Mouse (Mus musculus): Measurements from ENCODE around the gene Iqcg. TPM values are rescaled to one million over a fixed set of nuclear protein-coding genes. Genes with fewer than 3 reads are reported as not detected.
A peak's percentile ranks its signal among the peaks of the same experiment; 100 is the strongest.
"Not testable (repeated sequence)": the region's sequence is repeated elsewhere in the genome, so short reads cannot be mapped to it uniquely, and the experiment has no call there.

Gene Iqcg
- polyA plus RNA-seq, 1 experiment from 2014 or later: 4.9 TPM

GRCm38 (mm10) chr16:33058033-33058432 is 2.0 kb upstream of the Iqcg start:
- ATAC-seq (no peak), DNase-seq (ENCODE audit: low spot score) (no peak)
- Histone ChIP-seq H3K4me3 (ENCODE audit: low read depth, low read length) (peak overlapping the region; percentile 9; the same call in 1 of the 2 replicates), H3K4me2 (ENCODE audit: low read length) (peak overlapping the region; percentile 78), H3K27ac (ENCODE audit: low read depth, low read length) (no peak overlapping the region), H3K9ac (ENCODE audit: low read length) (peak overlapping the region; percentile 40), H3K27me3 (replicated peaks; ENCODE audit: control insufficient read depth, insufficient read depth, low read length) (no peaks in the 10 kb centered on the region), H3K4me1 (ENCODE audit: control insufficient read depth, insufficient read depth, low read length) (peaks cover 7% of the 10 kb centered on the region; the same call in 1 of the 2 replicates), H3K9me3 (replicated peaks; ENCODE audit: control insufficient read depth, low read length) (no peaks in the 10 kb centered on the region), H3K36me3 (ENCODE audit: control insufficient read depth, insufficient read depth, low read length) (peaks cover 31% of the 10 kb centered on the region)
- 92% methylated on average over 16 of the region's 16 CpGs for WGBS

- no peak for DNase-seq (ENCODE audit: low spot score)
Measured at GRCm38 (mm10) chr16:33056786-33057185, 768 bp upstream of the Iqcg start.

GRCm38 (mm10) chr16:33055655-33056054 is 363 bp downstream of the Iqcg start:
- peak overlapping the region; percentile 95 for H3K4me3 ChIP-seq (ENCODE audit: low read depth, low read length)
- peaks cover 27% of the 10 kb centered on the region for H3K36me3 ChIP-seq (ENCODE audit: control insufficient read depth, insufficient read depth, low read length)
- H3K9ac ChIP-seq (ENCODE audit: low read length): peak overlapping the region; percentile 50; the same call in 1 of the 2 replicates
- ATAC-seq (peak; percentile 36), DNase-seq (ENCODE audit: low spot score) (no peak)
- H3K27ac ChIP-seq (ENCODE audit: low read depth, low read length): no peak overlapping the region
- 21% methylated on average over 10 of the region's 10 CpGs for WGBS
- peaks cover 7% of the 10 kb centered on the region; the same call in 1 of the 2 replicates for H3K4me1 ChIP-seq (ENCODE audit: control insufficient read depth, insufficient read depth, low read length)
- H3K9me3 ChIP-seq (replicated peaks; ENCODE audit: control insufficient read depth, low read length): no peaks in the 10 kb centered on the region
- H3K27me3 ChIP-seq (replicated peaks; ENCODE audit: control insufficient read depth, insufficient read depth, low read length): no peaks in the 10 kb centered on the region
- H3K4me2 ChIP-seq (ENCODE audit: low read length): peak overlapping the region; percentile 78

More at GRCm38 (mm10) chr16:33056786-33057185, 768 bp upstream of the Iqcg start:
- Histone ChIP-seq H3K9me3 (replicated peaks; ENCODE audit: control insufficient read depth, low read length) (no peaks in the 10 kb centered on the region), H3K4me3 (ENCODE audit: low read depth, low read length) (peak overlapping the region; percentile 95), H3K27me3 (replicated peaks; ENCODE audit: control insufficient read depth, insufficient read depth, low read length) (no peaks in the 10 kb centered on the region), H3K4me1 (ENCODE audit: control insufficient read depth, insufficient read depth, low read length) (peaks cover 7% of the 10 kb centered on the region; the same call in 1 of the 2 replicates), H3K4me2 (ENCODE audit: low read length) (peak overlapping the region; percentile 78), H3K27ac (ENCODE audit: low read depth, low read length) (peak overlapping the region; percentile 92), H3K9ac (ENCODE audit: low read length) (peak overlapping the region; percentile 98), H3K36me3 (ENCODE audit: control insufficient read depth, insufficient read depth, low read length) (peaks cover 31% of the 10 kb centered on the region)
- 0% methylated on average over 24 of the region's 24 CpGs for WGBS
- ATAC-seq: peak; percentile 38

GRCm38 (mm10) chr16:33054927-33055326 is 1.1 kb downstream of the Iqcg start:
- H3K27me3 ChIP-seq (replicated peaks; ENCODE audit: control insufficient read depth, insufficient read depth, low read length); ATAC-seq; H3K4me3 ChIP-seq (ENCODE audit: low read depth, low read length); H3K9me3 ChIP-seq (replicated peaks; ENCODE audit: control insufficient read depth, low read length); H3K4me1 ChIP-seq (ENCODE audit: control insufficient read depth, insufficient read depth, low read length); H3K9ac ChIP-seq (ENCODE audit: low read length); H3K27ac ChIP-seq (ENCODE audit: low read depth, low read length); DNase-seq (ENCODE audit: low spot score); H3K4me2 ChIP-seq (ENCODE audit: low read length): not testable (repeated sequence)
- peaks cover 20% of the 10 kb centered on the region for H3K36me3 ChIP-seq (ENCODE audit: control insufficient read depth, insufficient read depth, low read length)
- 94% methylated on average over 2 of the region's 2 CpGs for WGBS

GRCm38 (mm10) chr16:33053141-33053540 is 2.9 kb downstream of the Iqcg start:
- WGBS: 79% methylated on average over 5 of the region's 5 CpGs
- H3K9ac ChIP-seq (ENCODE audit: low read length): no peak overlapping the region
- DNase-seq (ENCODE audit: low spot score): no peak
- H3K27ac ChIP-seq (ENCODE audit: low read depth, low read length): no peak overlapping the region
- H3K36me3 ChIP-seq (ENCODE audit: control insufficient read depth, insufficient read depth, low read length): peaks cover 4% of the 10 kb centered on the region
- peaks cover 6% of the 10 kb centered on the region; the same call in 1 of the 2 replicates for H3K4me1 ChIP-seq (ENCODE audit: control insufficient read depth, insufficient read depth, low read length)
- no peaks in the 10 kb centered on the region for H3K9me3 ChIP-seq (replicated peaks; ENCODE audit: control insufficient read depth, low read length)
- ATAC-seq: no peak
- no peak overlapping the region for H3K4me2 ChIP-seq (ENCODE audit: low read length)
- no peaks in the 10 kb centered on the region for H3K27me3 ChIP-seq (replicated peaks; ENCODE audit: control insufficient read depth, insufficient read depth, low read length)
- no peak overlapping the region for H3K4me3 ChIP-seq (ENCODE audit: low read depth, low read length)

GRCm38 (mm10) chr16:33049809-33050208 is 6.2 kb downstream of the Iqcg start:
- H3K4me2 ChIP-seq (ENCODE audit: low read length): no peak overlapping the region
- no peaks in the 10 kb centered on the region for H3K27me3 ChIP-seq (replicated peaks; ENCODE audit: control insufficient read depth, insufficient read depth, low read length)
- H3K9me3 ChIP-seq (replicated peaks; ENCODE audit: control insufficient read depth, low read length): no peaks in the 10 kb centered on the region
- DNase-seq (ENCODE audit: low spot score): no peak
- no peaks in the 10 kb centered on the region for H3K36me3 ChIP-seq (ENCODE audit: control insufficient read depth, insufficient read depth, low read length)
- 93% methylated on average over 16 of the region's 16 CpGs for WGBS
- no peak for ATAC-seq
- no peak overlapping the region for H3K27ac ChIP-seq (ENCODE audit: low read depth, low read length)
- H3K4me3 ChIP-seq (ENCODE audit: low read depth, low read length): no peak overlapping the region
- no peak overlapping the region for H3K9ac ChIP-seq (ENCODE audit: low read length)
- H3K4me1 ChIP-seq (ENCODE audit: control insufficient read depth, insufficient read depth, low read length): no peaks in the 10 kb centered on the region

GRCm38 (mm10) chr16:33048686-33049085 is 7.3 kb downstream of the Iqcg start:
- 87% methylated on average over 2 of the region's 2 CpGs for WGBS
- no peaks in the 10 kb centered on the region for H3K36me3 ChIP-seq (ENCODE audit: control insufficient read depth, insufficient read depth, low read length)
- no peaks in the 10 kb centered on the region for H3K9me3 ChIP-seq (replicated peaks; ENCODE audit: control insufficient read depth, low read length)
- no peak overlapping the region for H3K9ac ChIP-seq (ENCODE audit: low read length)
- no peaks in the 10 kb centered on the region for H3K27me3 ChIP-seq (replicated peaks; ENCODE audit: control insufficient read depth, insufficient read depth, low read length)
- H3K4me1 ChIP-seq (ENCODE audit: control insufficient read depth, insufficient read depth, low read length): no peaks in the 10 kb centered on the region
- ATAC-seq (no peak), DNase-seq (ENCODE audit: low spot score) (no peak)
- H3K4me2 ChIP-seq (ENCODE audit: low read length): no peak overlapping the region
- no peak overlapping the region for H3K4me3 ChIP-seq (ENCODE audit: low read depth, low read length)
- H3K27ac ChIP-seq (ENCODE audit: low read depth, low read length): no peak overlapping the region

GRCm38 (mm10) chr16:33048004-33048403 is 8.0 kb downstream of the Iqcg start:
- 95% methylated on average over 1 of the region's 1 CpGs for WGBS
- H3K9ac ChIP-seq (ENCODE audit: low read length): no peak overlapping the region

GRCm38 (mm10) chr16:33043268-33043667 is 12.8 kb downstream of the Iqcg start:
- H3K4me2 ChIP-seq (ENCODE audit: low read length): no peak overlapping the region
- no peaks in the 10 kb centered on the region for H3K27me3 ChIP-seq (replicated peaks; ENCODE audit: control insufficient read depth, insufficient read depth, low read length)
- WGBS: 76% methylated on average over 2 of the region's 2 CpGs
- no peak overlapping the region for H3K9ac ChIP-seq (ENCODE audit: low read length)
- ATAC-seq: no peak
- no peak overlapping the region for H3K4me3 ChIP-seq (ENCODE audit: low read depth, low read length)
- no peak for DNase-seq (ENCODE audit: low spot score)
- H3K4me1 ChIP-seq (ENCODE audit: control insufficient read depth, insufficient read depth, low read length): no peaks in the 10 kb centered on the region
- no peak overlapping the region for H3K27ac ChIP-seq (ENCODE audit: low read depth, low read length)
- no peaks in the 10 kb centered on the region for H3K36me3 ChIP-seq (ENCODE audit: control insufficient read depth, insufficient read depth, low read length)
- H3K9me3 ChIP-seq (replicated peaks; ENCODE audit: control insufficient read depth, low read length): no peaks in the 10 kb centered on the region

More at GRCm38 (mm10) chr16:33048004-33048403, 8.0 kb downstream of the Iqcg start:
- no peak overlapping the region for H3K4me3 ChIP-seq (ENCODE audit: low read depth, low read length)
- no peaks in the 10 kb centered on the region for H3K27me3 ChIP-seq (replicated peaks; ENCODE audit: control insufficient read depth, insufficient read depth, low read length)
- H3K4me1 ChIP-seq (ENCODE audit: control insufficient read depth, insufficient read depth, low read length): no peaks in the 10 kb centered on the region
- no peak for ATAC-seq
- no peak overlapping the region for H3K27ac ChIP-seq (ENCODE audit: low read depth, low read length)
- no peak for DNase-seq (ENCODE audit: low spot score)
- H3K9me3 ChIP-seq (replicated peaks; ENCODE audit: control insufficient read depth, low read length): no peaks in the 10 kb centered on the region
- H3K36me3 ChIP-seq (ENCODE audit: control insufficient read depth, insufficient read depth, low read length): no peaks in the 10 kb centered on the region
- no peak overlapping the region for H3K4me2 ChIP-seq (ENCODE audit: low read length)

Data from forebrain, embryonic 14.5 days (tissue).